Mouse (Mus musculus): Measurements from ENCODE around the gene Stfa3. TPM values are rescaled to one million over a fixed set of nuclear protein-coding genes. Genes with fewer than 3 reads are reported as not detected.

The Stfa3 gene
- polyA plus RNA-seq, 1 experiment from 2014 or later: 3.7 TPM

DNA sequence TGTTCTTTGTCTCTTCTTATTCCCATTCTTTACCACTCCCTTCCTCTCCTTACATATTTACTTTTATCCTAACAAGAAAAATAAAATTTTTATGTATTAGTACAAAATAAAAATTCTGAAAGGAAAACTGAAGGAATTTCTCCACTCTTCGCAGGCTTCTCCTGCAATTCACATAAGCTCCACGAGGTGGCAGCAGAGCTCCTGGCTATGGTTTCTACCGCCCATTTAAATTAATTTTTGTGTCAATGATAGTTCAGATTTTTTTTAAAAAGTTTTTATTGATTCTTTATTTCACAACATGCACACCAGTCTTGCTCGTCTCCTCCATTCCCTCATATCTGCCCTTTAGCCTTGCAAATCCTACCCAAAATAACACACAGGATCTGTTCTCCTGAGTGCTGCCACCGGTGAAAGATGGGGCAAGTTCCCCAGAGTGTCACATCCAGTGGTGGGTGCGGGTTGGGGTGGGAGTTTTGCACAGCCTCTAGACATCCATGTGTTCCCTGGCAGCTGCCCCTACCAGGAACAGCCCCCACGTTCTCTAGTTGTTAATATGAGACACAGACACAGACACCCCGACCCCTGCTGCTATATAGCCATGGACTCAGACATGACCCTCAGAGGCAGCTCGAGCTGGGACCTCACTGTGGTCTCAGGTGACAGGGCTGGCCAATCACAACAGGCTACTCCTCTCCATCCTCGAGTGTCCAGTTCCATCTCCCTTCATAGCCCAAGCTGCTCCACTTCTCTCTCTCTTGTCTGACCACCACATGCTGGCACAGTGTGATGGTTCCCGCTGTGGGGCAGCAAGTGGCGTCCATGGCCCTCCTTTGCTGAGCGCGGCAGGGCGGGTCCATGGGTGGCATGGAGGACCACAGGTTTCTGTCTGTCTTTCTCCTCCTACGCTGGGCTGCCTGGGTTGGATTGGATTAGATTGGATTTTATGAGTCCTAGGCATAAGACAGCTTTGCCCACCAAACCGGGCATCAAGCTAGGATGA lies 18.3 kb upstream of the Stfa3 start:
- Histone ChIP-seq H3K9ac (ENCODE audit: low read depth, low read length) (no peak overlapping the region), H3K4me1 (replicated peaks; ENCODE audit: insufficient read depth, low read length) (no peaks in the 10 kb centered on the region), H3K27me3 (ENCODE audit: insufficient read depth, low read length) (no peaks in the 10 kb centered on the region), H3K4me3 (replicated peaks; ENCODE audit: low read depth, low read length) (no peak overlapping the region), H3K36me3 (ENCODE audit: insufficient read depth, low read length) (no peaks in the 10 kb centered on the region), H3K4me2 (ENCODE audit: low read length) (no peak overlapping the region), H3K27ac (no peak overlapping the region), H3K9me3 (replicated peaks; ENCODE audit: low read length) (no peaks in the 10 kb centered on the region)
- peak; percentile 82 for TF ChIP-seq CTCF (IDR thresholded peaks at IDR 0.05; ENCODE audit: low read depth)
- ATAC-seq (replicated peaks; ENCODE audit: low FRiP score, low read depth): peak; percentile 89
- WGBS: 42% methylated on average over 17 of the region's 17 CpGs
- DNase-seq (ENCODE audit: low spot score): peak; percentile 40

DNA sequence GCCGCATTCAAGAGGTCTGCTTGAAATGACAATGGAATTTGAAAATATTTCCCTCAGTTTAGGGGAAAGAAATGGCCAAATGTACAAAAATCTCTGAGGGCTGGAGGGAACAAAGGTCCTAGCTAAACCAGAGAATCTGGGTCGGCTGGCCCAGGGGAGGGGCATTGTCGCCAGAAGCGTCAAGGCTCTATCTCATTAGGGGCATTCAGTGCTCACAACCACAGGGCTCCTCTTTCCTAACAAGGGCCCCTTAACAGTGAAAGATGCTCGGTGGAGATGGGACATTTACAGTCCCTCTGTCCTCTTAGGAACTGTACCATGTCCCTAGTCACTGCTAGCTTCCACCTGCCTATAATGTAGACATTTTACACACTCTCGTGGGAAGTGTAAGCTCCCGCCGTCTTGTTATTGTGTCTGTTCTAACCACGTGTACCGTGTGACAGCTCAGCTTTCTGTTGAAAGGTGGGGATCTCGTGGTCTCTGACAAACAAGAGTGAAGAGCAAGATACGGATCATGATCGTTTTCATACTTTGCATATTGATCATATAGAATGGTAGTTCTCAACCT lies 16.0 kb upstream of the Stfa3 start:
- TF ChIP-seq CTCF (IDR thresholded peaks at IDR 0.05; ENCODE audit: low read depth): no peak
- no peaks in the 10 kb centered on the region for H3K27me3 ChIP-seq (ENCODE audit: insufficient read depth, low read length)
- H3K9ac ChIP-seq (ENCODE audit: low read depth, low read length): no peak overlapping the region
- H3K36me3 ChIP-seq (ENCODE audit: insufficient read depth, low read length): no peaks in the 10 kb centered on the region
- ATAC-seq (replicated peaks; ENCODE audit: low FRiP score, low read depth): no peak
- WGBS: 68% methylated on average over 13 of the region's 13 CpGs
- H3K4me3 ChIP-seq (replicated peaks; ENCODE audit: low read depth, low read length): no peak overlapping the region
- no peak overlapping the region for H3K27ac ChIP-seq
- no peak for DNase-seq (ENCODE audit: low spot score)
- H3K4me2 ChIP-seq (ENCODE audit: low read length): no peak overlapping the region
- no peaks in the 10 kb centered on the region for H3K4me1 ChIP-seq (replicated peaks; ENCODE audit: insufficient read depth, low read length)
- no peaks in the 10 kb centered on the region for H3K9me3 ChIP-seq (replicated peaks; ENCODE audit: low read length)

DNA sequence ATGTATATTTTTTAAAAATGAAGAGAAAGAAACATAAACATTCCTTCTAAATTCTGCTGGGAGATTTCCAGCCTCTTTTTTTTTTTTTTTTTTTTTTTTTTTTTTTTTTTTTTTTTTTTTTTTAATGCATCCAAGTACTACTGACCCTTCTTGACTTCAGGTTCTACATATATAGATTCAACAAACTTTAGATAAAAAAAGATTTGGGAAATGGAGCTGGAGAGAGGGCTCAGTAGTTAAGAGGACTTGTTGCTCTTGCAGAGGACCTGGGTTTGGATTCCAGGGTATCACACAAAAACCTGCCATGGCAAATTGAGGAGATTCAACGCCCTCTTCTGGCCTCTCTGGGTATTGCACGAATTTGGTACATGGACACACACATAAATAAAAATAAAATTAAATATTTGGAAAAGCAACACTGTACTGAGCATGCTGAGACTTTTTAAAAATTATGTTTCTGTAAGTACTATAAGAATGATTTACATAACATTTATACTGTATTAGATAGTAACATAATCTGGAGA lies 14.8 kb upstream of the Stfa3 start:
- ATAC-seq (replicated peaks; ENCODE audit: low FRiP score, low read depth): no peak
- 9% methylated on average over 2 of the region's 2 CpGs for WGBS
- H3K36me3 ChIP-seq (ENCODE audit: insufficient read depth, low read length): no peaks in the 10 kb centered on the region

DNA sequence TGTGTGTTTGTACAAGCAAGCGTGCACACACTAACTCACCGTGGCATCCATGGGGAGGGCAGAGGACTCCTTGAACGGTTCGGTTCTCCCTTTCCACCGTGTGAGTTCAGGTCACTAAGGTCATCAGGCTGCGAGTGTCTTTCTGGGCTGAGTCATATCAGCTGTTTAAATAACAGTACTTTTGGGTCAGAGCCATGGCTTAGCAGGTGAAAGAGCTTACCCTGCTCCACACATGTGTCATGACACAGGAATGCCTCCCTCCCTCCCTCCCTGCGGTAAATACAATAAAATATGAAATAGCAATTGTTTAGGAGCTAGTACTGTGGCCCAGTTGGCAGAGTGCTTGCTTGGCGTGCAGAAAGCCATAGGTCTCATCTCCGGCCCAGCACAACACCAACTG lies 14.2 kb upstream of the Stfa3 start:
- Histone ChIP-seq H3K4me3 (replicated peaks; ENCODE audit: low read depth, low read length) (no peak overlapping the region), H3K4me2 (ENCODE audit: low read length) (no peak overlapping the region), H3K27me3 (ENCODE audit: insufficient read depth, low read length) (no peaks in the 10 kb centered on the region), H3K9ac (ENCODE audit: low read depth, low read length) (no peak overlapping the region), H3K4me1 (replicated peaks; ENCODE audit: insufficient read depth, low read length) (no peaks in the 10 kb centered on the region), H3K27ac (no peak overlapping the region), H3K36me3 (ENCODE audit: insufficient read depth, low read length) (no peaks in the 10 kb centered on the region), H3K9me3 (replicated peaks; ENCODE audit: low read length) (no peaks in the 10 kb centered on the region)
- 80% methylated on average over 9 of the region's 9 CpGs for WGBS
- no peak for TF ChIP-seq CTCF (IDR thresholded peaks at IDR 0.05; ENCODE audit: low read depth)
- no peak for DNase-seq (ENCODE audit: low spot score)
- no peak for ATAC-seq (replicated peaks; ENCODE audit: low FRiP score, low read depth)

More for the DNA sequence above, 14.8 kb upstream of the Stfa3 start:
- Histone ChIP-seq H3K4me2 (ENCODE audit: low read length) (no peak overlapping the region), H3K4me1 (replicated peaks; ENCODE audit: insufficient read depth, low read length) (no peaks in the 10 kb centered on the region), H3K27me3 (ENCODE audit: insufficient read depth, low read length) (no peaks in the 10 kb centered on the region), H3K9me3 (replicated peaks; ENCODE audit: low read length) (no peaks in the 10 kb centered on the region), H3K27ac (no peak overlapping the region), H3K9ac (ENCODE audit: low read depth, low read length) (no peak overlapping the region), H3K4me3 (replicated peaks; ENCODE audit: low read depth, low read length) (no peak overlapping the region)
- DNase-seq (ENCODE audit: low spot score): peak; percentile 16
- TF ChIP-seq CTCF (IDR thresholded peaks at IDR 0.05; ENCODE audit: low read depth): peak; percentile 58

DNA sequence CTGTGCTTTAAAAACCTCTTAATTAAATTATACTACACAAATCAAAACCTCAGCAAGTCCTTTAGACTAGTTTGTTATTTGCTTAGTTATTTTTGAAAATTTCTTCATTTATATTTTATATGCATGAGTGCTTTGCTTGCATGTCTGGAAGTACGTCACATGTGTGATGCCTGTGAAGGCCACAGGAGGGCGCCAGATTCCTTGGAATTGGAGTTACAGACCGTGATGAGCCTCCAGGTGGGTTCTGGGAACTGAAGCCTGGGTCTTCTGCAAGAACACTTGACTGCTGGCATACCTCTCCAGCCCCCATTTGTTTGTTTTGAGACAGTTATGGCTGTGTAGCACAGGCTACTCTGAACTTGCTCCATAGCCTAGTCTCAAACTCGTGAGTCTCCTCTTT lies 13.7 kb upstream of the Stfa3 start:
- Histone ChIP-seq H3K9ac (ENCODE audit: low read depth, low read length) (no peak overlapping the region), H3K27ac (no peak overlapping the region), H3K4me1 (replicated peaks; ENCODE audit: insufficient read depth, low read length) (no peaks in the 10 kb centered on the region), H3K9me3 (replicated peaks; ENCODE audit: low read length) (no peaks in the 10 kb centered on the region), H3K36me3 (ENCODE audit: insufficient read depth, low read length) (no peaks in the 10 kb centered on the region), H3K4me2 (ENCODE audit: low read length) (no peak overlapping the region), H3K4me3 (replicated peaks; ENCODE audit: low read depth, low read length) (no peak overlapping the region), H3K27me3 (ENCODE audit: insufficient read depth, low read length) (no peaks in the 10 kb centered on the region)
- ATAC-seq (replicated peaks; ENCODE audit: low FRiP score, low read depth) (no peak), DNase-seq (ENCODE audit: low spot score) (no peak)
- 70% methylated on average over 4 of the region's 4 CpGs for WGBS
- TF ChIP-seq CTCF (IDR thresholded peaks at IDR 0.05; ENCODE audit: low read depth): peak; percentile 42; the same call in 1 of the 2 replicates

DNA sequence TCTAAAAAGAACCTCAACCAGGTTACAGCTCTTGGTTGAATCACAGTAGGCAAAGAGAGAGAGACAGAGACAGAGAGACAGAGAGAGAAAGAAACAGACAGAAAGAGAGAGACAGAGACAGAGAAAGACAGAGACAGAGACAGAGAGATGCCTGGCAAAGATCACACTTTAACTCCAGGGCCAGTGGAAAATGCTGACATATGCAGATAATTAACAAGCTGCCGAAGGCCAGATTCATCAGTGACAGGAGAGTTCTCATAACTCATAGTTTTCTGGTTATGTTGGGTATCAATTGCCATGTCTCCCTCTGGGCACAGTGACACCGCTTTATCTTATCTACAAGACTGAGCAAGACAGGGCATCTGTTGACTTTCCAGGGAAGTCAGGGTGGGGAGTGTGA lies 12.7 kb upstream of the Stfa3 start:
- H3K36me3 ChIP-seq (ENCODE audit: insufficient read depth, low read length): no peaks in the 10 kb centered on the region
- H3K27me3 ChIP-seq (ENCODE audit: insufficient read depth, low read length): no peaks in the 10 kb centered on the region
- TF ChIP-seq CTCF (IDR thresholded peaks at IDR 0.05; ENCODE audit: low read depth): no peak
- H3K27ac ChIP-seq: no peak overlapping the region
- 78% methylated on average over 2 of the region's 2 CpGs for WGBS
- DNase-seq (ENCODE audit: low spot score) (no peak), ATAC-seq (replicated peaks; ENCODE audit: low FRiP score, low read depth) (no peak)
- H3K4me1 ChIP-seq (replicated peaks; ENCODE audit: insufficient read depth, low read length): no peaks in the 10 kb centered on the region
- no peaks in the 10 kb centered on the region for H3K9me3 ChIP-seq (replicated peaks; ENCODE audit: low read length)
- no peak overlapping the region for H3K9ac ChIP-seq (ENCODE audit: low read depth, low read length)
- no peak overlapping the region for H3K4me3 ChIP-seq (replicated peaks; ENCODE audit: low read depth, low read length)
- H3K4me2 ChIP-seq (ENCODE audit: low read length): no peak overlapping the region

Measured in kidney, postnatal 0 days (tissue).